Mouse (Mus musculus): ENCODE measurements around the gene Gm8994.
A peak's percentile ranks its signal among the peaks of the same experiment; 100 is the strongest.
"Not testable (repeated sequence)": the region's sequence is repeated elsewhere in the genome, so short reads cannot be mapped to it uniquely, and the experiment has no call there.

Gene Gm8994

DNA sequence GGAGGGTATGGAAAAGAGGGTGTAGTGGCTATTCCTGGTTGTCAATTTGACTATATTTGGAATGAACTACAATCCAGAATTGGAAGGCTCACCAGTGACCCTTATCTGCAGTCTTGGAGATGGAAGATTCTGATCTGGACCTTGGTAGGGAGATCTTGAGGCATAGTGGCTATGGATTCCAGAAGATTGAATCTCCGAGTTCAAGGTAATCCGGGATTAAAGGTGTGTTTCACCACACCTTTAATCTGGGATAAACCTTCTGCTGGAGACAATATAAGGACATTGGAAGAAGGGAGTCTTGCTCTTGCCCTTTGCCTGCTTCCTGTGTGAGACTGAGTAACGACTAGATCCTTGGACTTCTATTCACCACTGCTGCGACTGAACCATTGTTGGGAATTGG lies at the start of gene Gm8994:
Gene Gm8994, plus strand, starts transcription at position 301 of the 400 bp plus-strand sequence.
- DNase-seq: not testable (repeated sequence)

DNA sequence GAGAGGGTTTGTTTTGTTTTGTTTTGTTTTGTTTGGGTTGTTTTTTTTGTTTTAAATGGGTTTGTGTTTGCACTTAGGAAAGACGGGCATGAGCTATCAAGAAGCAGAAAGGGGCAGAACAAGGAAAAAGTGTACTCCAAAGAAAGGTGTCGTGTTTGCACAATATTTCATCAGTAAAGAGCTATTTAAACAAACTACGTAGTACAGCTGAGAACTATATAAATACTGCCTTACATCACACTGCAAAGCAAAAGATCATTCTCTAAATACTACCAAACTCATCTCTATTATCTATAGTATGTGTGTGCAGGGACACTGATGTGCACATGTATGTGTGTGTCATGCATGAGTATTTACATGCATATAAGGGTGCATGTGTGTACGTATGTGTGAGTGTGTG lies 49.7 kb upstream of the Gm8994 start:
- no peak for DNase-seq

DNA sequence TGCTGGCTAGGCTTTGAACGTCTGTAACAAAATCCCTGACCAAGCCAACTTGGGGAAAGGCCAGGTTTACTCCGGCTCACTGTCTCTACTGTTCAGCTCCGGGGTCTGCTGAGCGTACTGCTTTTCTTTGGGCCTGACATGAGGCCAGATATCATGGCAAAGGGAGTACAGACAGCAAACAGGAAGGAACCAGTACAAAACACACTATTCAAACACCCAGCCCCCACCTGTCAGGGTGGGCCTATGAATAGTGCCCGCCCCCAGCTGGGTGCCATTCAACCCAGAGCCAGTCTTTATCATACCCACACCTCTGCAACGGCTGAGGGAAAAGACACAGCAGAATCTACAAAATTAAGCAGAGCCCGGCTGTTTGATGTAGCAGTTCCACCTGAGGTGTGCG lies 42.8 kb upstream of the Gm8994 start:
- no peak for DNase-seq

DNA sequence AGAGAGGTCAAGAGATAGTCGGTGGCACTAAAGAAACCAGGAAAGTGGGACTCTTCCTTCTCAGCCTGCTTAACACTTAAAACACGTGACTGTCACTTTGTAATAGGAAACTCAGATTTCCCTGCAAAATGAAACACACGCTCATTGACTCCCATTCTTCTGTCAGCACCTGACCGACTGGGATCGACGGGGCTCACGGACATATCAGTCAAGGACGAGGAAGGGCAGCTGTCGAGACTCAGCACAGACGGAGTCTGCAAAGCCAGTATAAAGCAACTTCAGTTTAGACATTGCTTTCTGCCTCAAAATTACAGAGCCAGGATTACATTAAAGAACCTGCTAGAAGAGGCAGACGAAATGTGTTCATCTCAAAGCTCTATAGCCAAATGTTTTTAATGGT lies 41.2 kb upstream of the Gm8994 start:
- DNase-seq: no peak

DNA sequence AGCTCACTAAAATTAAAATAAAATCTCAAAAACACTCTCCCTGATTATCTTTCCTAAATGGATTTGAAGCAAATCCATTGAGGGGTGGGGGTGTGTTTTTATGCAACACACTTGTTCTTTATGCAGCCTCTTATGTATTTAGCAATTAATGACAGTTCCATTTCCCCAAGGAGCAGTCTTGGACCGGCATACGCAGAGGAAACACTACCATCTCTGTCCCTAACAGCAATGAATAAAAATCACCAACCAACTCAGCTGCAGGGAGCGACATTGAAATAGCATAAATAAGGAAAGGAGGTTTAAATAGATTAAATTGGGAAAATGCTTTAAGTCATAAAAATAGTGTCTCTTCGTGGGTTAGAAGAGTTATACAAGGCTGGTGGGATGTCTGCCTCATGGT lies 40.8 kb upstream of the Gm8994 start:
- DNase-seq: no peak

DNA sequence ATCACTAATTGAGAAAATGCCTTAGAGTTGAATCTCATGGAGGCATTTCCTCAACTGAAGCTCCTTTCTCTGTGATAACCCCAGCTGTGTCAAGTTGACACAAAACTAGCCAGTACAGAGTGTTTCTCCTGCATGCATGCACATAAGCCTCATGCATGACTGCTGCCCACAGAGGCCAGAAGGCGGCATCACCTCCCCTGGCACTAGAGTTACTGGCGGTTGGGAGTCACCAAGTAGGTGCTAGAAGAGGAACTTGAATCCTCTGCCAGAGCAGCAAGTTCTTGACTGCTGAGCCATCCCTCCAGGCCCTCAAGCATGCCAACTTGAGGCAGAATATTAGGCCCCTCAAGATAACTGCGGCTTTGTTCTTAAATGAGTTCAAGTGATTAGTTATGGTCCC lies 35.9 kb upstream of the Gm8994 start:
- DNase-seq: no peak

DNA sequence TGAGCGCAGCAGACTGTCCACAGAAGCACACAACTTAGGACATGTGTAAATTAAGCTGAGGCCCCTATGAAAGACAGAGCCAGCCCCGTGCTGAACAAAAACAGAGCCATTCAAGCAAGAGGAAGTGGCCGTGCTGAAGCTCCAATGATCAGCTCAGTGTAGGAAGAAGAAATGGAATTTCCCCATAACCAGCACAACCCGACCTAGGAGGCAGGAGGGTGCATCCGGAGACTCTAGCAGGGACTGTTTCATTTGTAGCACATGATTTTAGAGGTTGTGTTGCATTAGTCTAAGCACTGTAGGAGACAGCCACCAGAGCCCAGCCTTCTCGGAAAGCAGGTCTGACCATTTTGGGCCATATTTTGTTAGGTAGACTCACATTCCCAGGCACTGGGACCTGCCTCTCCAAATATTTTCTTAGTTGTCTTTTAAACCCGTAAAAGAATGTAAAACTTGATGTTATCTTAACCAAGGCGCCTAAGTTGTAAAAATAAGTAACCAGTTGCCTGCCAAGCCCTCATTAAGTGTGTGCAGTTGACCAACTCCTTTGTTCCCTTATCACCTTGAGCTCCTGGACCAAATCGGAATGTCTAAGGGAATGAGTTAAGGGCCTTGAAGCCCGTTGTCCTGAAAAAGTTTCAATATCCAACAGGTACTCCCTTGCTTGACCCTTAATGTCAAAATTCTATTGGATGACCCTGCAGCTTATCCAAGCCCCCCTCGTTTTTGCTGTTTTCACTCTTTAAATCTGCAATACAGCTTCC lies 35.2 kb upstream of the Gm8994 start:
- peak in 1 of 2 experiments; percentile 12 for DNase-seq

DNA sequence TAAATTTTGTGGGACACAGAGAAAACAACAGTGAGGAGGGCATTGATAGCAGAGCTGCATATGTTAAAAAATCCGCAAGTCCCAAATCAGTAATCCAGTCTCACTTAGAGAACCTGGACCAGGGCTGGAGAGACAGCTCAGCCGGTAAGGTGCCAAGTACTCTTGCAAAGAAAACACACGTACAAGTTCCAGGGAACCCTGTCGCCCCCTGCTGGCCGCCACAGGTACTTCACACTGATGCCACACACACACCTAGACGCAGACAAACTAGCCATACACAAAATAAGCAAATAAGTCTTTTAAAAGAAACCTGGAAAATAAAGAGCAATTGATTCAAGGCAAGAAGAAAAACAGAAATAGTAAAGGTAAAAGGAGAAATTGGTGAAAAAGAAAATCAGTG lies 33.6 kb upstream of the Gm8994 start:
- DNase-seq: peak in 1 of 2 experiments; percentile 13

DNA sequence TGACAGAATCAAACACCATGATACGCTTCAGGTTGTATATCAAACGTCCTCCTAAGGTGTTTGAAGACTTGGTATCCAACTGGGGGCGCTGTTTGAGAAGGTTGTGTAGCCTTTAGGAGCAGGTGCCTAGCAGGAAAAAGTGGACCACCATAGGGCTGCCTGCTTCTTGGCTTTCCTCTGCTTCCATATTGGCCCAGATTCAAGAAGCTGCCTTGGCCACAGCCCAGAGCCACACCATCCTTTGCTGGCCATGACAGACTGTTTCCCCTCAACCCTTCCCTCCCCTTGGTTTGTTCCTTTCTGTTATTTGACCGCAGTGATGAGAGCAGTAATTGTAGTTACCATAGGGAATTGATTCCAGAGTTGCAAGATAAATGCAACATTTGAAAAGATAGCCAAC lies 31.5 kb upstream of the Gm8994 start:
- DNase-seq: peak; percentile 47 to 54

DNA sequence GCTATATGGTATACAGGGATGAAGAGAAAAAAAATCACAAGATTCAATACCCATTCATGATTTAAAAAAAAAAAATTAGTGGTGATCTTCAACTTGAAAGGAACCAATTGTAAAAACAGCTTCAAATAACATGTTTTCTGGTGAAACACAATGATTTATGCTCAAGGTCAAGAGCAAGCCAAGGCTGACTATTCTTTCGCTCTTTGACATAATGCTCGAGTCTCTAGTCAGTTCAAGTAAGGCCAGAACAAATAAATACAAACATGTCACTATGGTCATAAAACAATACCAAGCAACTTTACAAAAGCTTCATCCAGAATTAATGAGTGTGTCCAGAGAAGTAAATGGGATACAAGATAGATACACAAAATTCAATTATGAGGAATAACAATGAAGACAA lies 31.1 kb upstream of the Gm8994 start:
- DNase-seq: no peak

DNA sequence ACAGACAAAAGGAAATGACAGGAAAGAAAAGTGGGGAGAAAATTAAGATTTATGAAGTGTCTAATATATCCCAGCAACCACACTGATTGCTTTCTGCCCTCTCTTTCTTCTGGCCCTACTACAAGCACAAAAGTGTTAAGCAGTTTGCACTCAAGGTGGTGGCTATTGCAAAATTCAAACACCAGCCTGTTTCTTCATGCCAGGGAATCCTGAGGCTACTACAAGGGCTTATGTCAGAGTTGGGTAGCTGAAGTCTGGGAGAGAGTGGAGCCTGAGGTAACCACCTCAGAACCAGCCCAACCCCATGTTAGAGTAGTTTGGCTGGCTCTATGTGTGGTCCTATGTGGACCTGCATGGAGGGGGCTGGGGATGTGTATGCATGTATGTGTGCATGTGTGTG lies 23.8 kb upstream of the Gm8994 start:
- DNase-seq: no peak

DNA sequence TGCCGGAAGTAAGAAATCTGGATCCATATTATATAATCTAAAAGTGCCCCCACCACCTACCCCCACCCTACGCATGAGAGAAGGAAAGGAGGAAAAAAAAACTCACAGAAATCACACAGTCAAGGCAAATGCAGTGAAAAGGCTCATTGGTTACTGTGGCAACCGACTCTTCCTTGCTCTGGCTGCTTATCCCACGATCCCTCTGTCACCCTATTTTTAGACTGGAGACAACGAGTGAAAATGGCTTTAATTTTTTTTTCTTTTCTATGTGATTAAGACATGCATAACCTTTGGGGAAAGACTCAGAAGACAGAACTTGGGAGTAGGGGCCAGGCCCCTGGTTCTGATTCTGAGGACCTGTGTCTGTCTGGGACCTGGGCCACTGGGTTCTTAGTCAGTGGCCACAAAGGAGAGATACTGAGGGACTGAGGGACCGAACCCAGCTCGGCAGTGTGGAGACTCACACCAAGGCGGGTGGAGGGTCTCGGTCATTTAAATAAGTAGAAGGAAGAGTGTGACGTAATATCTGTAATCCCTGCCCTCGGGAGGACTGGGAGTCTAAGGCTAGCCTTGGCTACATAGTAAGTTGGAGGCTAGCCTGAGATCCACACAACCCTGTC lies 22.9 kb upstream of the Gm8994 start:
- DNase-seq: no peak

DNA sequence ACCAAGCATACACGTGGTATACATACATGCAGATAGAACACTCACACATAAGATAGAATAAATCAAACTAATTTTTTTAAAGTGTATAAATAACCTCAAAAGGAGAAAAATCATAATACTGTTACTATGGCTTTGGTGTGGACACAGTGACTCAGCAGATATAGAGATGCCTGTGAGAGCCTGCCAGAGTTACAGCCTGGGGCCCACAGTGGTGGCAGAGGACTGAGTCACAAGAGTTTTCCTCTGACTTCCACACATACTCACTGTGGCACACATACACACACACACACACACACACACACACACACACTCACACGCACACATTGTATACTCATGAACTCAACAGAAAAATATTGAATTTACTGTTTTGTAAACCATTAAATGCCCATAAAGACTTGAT lies 17.9 kb upstream of the Gm8994 start:
- DNase-seq: no peak

DNA sequence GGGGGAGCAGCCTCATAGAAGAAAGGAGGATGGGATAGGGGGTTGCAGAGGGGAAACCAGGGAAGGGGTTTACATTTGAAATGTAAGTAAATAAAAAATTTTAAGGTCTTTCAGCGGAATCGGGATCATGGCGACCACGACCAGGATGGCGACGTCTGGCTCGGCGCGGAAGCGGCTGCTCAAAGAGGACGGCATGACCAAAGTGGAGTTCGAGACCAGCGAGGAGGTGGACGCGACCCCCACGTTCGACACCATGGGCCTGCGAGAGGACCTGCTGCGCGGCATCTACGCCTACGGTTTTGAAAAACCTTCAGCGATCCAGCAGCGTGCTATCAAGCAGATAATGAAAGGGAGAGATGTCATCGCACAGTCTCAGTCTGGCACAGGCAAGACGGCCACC lies 1.1 kb downstream of the Gm8994 start:
- not testable (repeated sequence) for DNase-seq

DNA sequence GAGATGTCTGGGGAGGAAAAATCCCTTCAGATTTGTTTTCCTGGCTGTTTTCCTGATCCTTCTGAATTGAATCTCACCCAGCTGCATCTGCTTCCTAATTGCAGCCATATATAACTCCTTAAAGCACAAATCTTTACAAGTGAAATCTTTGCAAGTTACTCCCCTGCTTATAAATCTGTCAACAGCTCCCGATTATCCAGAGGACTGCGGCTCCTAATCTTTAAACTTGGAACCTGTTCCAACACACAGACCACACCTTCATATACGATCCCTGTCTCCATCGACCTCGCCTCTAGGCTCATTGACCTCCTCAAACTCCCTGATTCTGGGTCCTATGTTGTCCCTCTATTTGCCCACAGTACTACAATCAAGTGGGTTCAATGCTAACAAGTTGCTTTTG lies 13.3 kb downstream of the Gm8994 start:
- no peak for DNase-seq

DNA sequence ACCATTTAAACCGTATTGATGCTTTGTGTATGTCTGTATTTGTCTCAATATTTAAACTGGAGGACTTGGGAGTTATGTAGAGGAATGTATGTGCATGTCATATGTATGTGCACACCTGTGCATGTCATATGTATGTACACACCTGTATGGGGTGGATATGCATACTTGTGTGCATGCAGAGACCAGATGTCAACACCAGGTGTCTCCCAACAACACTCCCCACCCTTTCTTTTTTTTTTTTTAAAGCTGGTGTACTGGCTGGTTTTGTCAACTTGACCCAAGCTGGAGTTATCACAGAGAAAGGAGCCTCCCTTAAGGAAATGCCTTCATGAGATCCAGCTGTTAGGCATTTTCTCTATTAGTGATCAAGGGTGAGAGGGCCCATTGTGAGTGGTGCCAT lies 13.8 kb downstream of the Gm8994 start:
- no peak for DNase-seq

DNA sequence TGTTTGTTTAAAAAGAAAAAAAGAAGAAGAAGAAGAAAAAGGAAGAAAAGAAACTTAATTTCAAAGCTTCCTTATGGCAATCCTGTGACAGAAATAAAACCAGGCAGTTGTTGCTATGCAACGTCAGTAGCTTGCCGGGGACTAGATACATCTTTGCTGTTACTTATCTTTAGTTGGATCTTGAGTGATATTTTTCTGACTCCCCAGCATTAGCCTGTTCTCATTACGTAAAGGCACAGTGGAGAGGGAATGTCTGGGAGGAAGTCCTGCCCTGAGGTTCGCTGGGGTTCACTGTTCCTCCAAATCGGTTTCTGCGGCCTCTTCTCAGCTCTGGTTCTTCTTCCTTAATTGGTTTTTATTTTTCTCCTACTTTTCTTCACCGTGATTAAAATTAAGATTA lies 16.5 kb downstream of the Gm8994 start:
- DNase-seq: no peak

DNA sequence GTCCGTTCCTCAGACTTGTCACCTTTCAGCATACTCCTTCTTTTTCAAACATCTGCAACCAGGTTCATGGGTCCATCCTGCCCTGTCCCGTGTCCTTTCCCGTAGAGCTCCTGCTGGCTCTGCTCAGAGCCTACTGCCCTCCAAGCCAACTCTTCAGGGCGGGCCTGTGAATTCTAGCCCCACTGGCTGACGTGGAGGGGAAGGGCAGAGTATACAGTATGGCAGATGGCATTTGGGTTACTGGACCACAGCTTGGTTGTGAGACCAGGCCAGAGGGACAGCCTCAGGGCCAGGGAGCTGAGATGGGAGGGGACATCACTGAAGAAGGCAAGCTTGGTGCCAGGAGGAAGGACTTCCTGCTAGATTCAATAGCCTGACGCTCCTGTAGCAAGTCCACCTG lies 17.7 kb downstream of the Gm8994 start:
- DNase-seq: no peak

DNA sequence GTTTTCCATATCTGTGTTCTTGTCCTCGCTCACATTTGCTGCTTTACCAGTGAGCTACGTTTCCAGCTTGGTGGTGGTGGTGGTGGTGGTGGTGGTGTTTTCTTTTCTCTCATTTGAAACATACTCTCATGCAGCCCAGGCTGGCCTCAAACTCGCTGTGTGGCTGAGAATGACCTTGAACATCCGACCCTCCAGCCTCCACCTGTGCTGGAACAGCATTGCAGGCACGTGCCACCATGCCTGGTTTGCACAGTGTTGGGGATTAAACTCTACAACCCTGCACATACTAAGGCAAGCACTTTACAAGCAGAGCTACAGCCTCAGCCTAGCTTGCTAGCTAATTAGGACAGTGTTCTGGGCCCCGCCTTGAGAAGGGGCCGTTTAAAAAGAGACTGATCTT lies 18.3 kb downstream of the Gm8994 start:
- DNase-seq: no peak

DNA sequence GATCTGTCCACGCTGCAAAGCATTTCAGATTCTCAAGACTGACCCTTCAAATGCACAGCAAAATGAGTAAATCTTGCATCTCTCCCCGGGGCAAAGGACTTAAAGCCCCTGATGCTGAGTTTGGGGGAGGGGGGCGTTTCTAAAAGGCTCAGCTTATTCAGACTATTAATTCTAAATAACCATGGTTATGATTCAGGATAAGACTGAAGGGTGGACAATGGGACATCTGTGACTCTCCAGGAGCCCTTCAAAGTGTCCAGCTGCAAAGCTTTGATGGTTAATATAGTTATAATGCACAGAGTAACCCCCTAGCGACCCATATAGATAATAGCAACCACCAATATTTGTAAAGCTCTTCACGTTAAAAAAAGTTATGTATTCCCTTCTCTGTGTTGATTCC lies 19.7 kb downstream of the Gm8994 start:
- DNase-seq: no peak

DNA sequence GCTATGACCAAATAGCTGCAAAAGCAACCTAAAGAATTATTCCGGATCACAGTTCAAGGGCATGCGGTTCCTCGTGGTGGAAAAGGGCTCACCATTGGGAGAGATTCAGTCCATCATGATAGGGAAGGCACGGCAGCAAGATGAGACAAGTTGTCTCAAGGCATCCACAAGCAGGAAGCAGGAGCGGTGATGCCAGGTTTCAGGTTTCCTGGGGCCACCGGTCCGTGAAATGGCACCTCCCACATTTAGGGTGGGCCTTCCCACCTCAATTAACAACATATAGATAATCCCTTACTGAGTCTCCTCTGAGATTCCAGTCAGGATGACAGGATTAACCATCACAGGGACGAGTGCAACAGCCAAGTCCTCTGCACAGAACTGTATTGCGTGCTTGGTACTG lies 20.3 kb downstream of the Gm8994 start:
- no peak for DNase-seq

DNA sequence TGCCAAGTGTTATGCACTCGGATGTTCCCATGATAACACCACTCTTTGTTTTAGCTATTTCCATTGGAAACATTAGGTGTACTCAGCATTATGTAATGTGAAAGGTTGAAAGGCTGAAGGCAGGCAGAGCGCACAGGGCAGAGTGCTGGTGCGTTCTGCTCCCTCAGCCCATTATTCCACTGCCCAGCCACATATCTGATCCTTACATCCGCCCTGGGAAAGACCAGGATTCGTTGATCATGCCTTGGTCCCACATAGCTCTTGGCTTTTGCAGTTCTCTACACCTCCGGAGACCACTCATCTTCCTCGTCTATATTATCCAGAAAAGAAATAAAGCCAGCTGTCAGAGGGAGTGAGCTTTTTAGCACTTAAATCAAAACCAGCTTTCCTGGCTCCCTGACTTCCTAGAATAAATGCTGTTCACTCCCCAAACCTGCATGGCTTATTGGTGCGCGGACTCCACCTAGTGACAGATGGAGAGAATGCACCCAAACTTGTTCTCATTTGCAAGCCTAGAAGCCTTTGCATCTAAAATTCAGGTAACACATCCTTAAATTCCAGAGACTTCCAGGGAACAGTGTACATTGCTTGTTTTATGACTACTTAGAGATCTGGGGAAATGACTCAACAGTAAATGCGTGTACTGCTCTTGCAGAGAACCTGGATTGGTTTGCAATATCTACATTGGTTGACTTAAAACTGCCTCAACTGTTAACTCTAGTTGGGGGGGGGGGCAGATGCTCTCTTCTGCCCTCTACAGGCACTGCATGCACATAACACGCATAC lies 26.3 kb downstream of the Gm8994 start:
- DNase-seq: peak; percentile 83 to 84

DNA sequence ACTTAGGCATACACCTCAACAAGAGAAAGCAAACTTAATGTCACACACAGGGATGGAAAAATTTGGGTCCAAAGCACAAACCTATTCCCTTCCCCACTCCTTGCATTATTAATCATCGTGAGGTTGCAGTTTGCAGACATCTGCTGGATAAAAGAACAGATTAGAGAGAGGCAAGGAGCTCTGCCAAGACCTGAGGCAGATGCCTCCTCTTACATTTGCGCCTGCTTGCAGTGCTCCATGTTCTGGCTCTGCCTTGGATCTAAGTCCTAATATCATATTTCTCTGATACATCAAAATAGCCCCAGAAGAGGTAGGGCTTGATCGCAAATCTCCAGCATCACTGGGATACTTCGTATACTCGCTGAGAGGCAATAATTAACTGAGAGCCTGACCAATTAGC lies 31.1 kb downstream of the Gm8994 start:
- DNase-seq: no peak

DNA sequence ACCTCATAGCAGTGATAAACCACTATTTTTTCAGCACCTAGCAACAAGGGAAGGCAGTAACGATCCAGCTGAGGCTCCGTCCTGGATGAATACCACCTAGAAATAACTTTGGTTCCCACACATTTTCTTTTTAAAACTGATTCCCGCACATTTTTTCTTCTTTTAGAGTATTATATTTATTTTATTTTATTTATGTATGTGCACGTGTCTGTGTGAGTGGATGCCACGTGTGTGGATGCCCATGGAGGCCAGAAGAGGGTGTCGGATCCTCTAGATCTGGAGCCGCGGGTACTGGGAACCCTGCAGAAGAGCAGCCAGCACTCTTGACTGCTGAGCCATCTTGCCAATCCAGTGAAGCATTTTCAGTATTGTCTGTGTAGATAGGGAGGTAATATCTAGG lies 36.0 kb downstream of the Gm8994 start:
- DNase-seq: no peak

Data from kidney, postnatal 4 days (tissue).